In genomic region chr1:52131787-52132377, GRCm38 (mm10) we compare ENCODE assay signal across 24 mouse cellular contexts. TPM values are rescaled to one million over a fixed set of nuclear protein-coding genes. Genes with fewer than 3 reads are reported as not detected.
A peak's percentile ranks its signal among the peaks of the same experiment; 100 is the strongest.
DNase-seq lines count a peak whose midpoint lies in the region; ATAC-seq and TF ChIP-seq lines count a peak whose summit lies in the region.
"Had no signal": no experiment of that assay in that cellular context is flagged by ENCODE, and none has a peak within 500 bp of the region (broad histone marks: within the 10 kb centered on the region; RNA-seq: fewer than 3 reads in every experiment).

No protein-coding gene starts in this region.

- 78% methylated on average over 11 of the region's 11 CpGs for WGBS in forebrain, postnatal 0 days
- WGBS in forebrain, embryonic 15.5 days = 83% methylated on average over 11 of the region's 11 CpGs
- WGBS in kidney, postnatal 0 days = 79% methylated on average over 11 of the region's 11 CpGs
- 85% methylated on average over 11 of the region's 11 CpGs for WGBS in midbrain, embryonic 11.5 days
- 86% methylated on average over 11 of the region's 11 CpGs for WGBS in midbrain, embryonic 15.5 days
- 76% methylated on average over 11 of the region's 11 CpGs for WGBS in stomach, postnatal 0 days

- H3K9me3 ChIP-seq in forebrain, postnatal 0 days (ENCODE audit: low read length) = no peaks in the 10 kb centered on the region
- no peaks in the 10 kb centered on the region for H3K9me3 ChIP-seq in forebrain, embryonic 15.5 days
- H3K9me3 ChIP-seq in kidney, postnatal 0 days (replicated peaks; ENCODE audit: low read length) = no peaks in the 10 kb centered on the region
- no peaks in the 10 kb centered on the region for H3K9me3 ChIP-seq in midbrain, embryonic 11.5 days (ENCODE audit: control insufficient read depth, low read length)
- H3K9me3 ChIP-seq in midbrain, embryonic 15.5 days = no peaks in the 10 kb centered on the region
- no peaks in the 10 kb centered on the region for H3K9me3 ChIP-seq in stomach, postnatal 0 days (ENCODE audit: control insufficient read depth, low read length)
- H3K9me3 ChIP-seq: forebrain, embryonic 13.5 days; G1E; hindbrain, embryonic 15.5 days; intestine, embryonic 15.5 days; kidney, embryonic 15.5 days; limb, embryonic 10.5 days; megakaryocyte, embryonic 14.5 days; neural tube, embryonic 15.5 days had no signal

- no peak for ATAC-seq in forebrain, postnatal 0 days
- ATAC-seq in forebrain, embryonic 15.5 days (replicated peaks) = no peak
- ATAC-seq in kidney, postnatal 0 days (replicated peaks; ENCODE audit: low FRiP score, low read depth) = no peak
- no peak for ATAC-seq in midbrain, embryonic 11.5 days (ENCODE audit: low FRiP score)
- no peak for ATAC-seq in midbrain, embryonic 15.5 days (replicated peaks)
- no peak for ATAC-seq in stomach, postnatal 0 days (ENCODE audit: low FRiP score, low TSS enrichment)
- ATAC-seq: CD4-positive, CD25-positive, alpha-beta regulatory T cell, adult 4 months; forebrain, embryonic 13.5 days; intestine, embryonic 15.5 days; midbrain, embryonic 16.5 days had no signal

- no peaks in the 10 kb centered on the region for H3K4me1 ChIP-seq in forebrain, postnatal 0 days (ENCODE audit: insufficient read depth)
- H3K4me1 ChIP-seq in forebrain, embryonic 15.5 days = no peaks in the 10 kb centered on the region
- no peaks in the 10 kb centered on the region for H3K4me1 ChIP-seq in kidney, postnatal 0 days (replicated peaks; ENCODE audit: insufficient read depth, low read length)
- H3K4me1 ChIP-seq in midbrain, embryonic 11.5 days (ENCODE audit: control insufficient read depth, insufficient read depth, low read length) = no peaks in the 10 kb centered on the region
- H3K4me1 ChIP-seq in midbrain, embryonic 15.5 days = no peaks in the 10 kb centered on the region
- no peaks in the 10 kb centered on the region for H3K4me1 ChIP-seq in stomach, postnatal 0 days (replicated peaks; ENCODE audit: control insufficient read depth, insufficient read depth)
- H3K4me1 ChIP-seq: hindbrain, embryonic 15.5 days; intestine, embryonic 15.5 days; kidney, embryonic 15.5 days; neural tube, embryonic 15.5 days had no signal

- no peak overlapping the region for H3K4me2 ChIP-seq in forebrain, postnatal 0 days (ENCODE audit: low read depth)
- H3K4me2 ChIP-seq in forebrain, embryonic 15.5 days (replicated peaks) = no peak overlapping the region
- H3K4me2 ChIP-seq in kidney, postnatal 0 days (ENCODE audit: low read length) = no peak overlapping the region
- H3K4me2 ChIP-seq in midbrain, embryonic 11.5 days = no peak overlapping the region
- H3K4me2 ChIP-seq in midbrain, embryonic 15.5 days = no peak overlapping the region
- no peak overlapping the region for H3K4me2 ChIP-seq in stomach, postnatal 0 days (replicated peaks; ENCODE audit: low read depth)
- H3K4me2 ChIP-seq: forebrain, embryonic 13.5 days; hindbrain, embryonic 15.5 days; intestine, embryonic 15.5 days; kidney, embryonic 15.5 days; neural tube, embryonic 15.5 days had no signal

- no peak for DNase-seq in forebrain, postnatal 0 days
- no peak for DNase-seq in kidney, postnatal 0 days (ENCODE audit: low spot score)
- no peak for DNase-seq in kidney, adult 8-10 months
- DNase-seq in midbrain, embryonic 11.5 days (ENCODE audit: low spot score, missing footprints) = peak; percentile 49
- DNase-seq in stomach, postnatal 0 days (ENCODE audit: low spot score) = no peak
- DNase-seq: adrenal gland, adult 2 months; cerebellum, adult 18-20 months; gastrocnemius, postnatal 36 days; heart, postnatal 4 days; kidney, postnatal 4 days; layer of hippocampus, adult 9-11 months; lung, postnatal 36 days had no signal

- no peak overlapping the region for H3K27ac ChIP-seq in forebrain, postnatal 0 days (ENCODE audit: low read depth, low read length)
- no peak overlapping the region for H3K27ac ChIP-seq in forebrain, embryonic 15.5 days (replicated peaks)
- H3K27ac ChIP-seq in kidney, postnatal 0 days = no peak overlapping the region
- H3K27ac ChIP-seq in midbrain, embryonic 11.5 days (ENCODE audit: low read depth, low read length) = no peak overlapping the region
- H3K27ac ChIP-seq in midbrain, embryonic 15.5 days = no peak overlapping the region
- no peak overlapping the region for H3K27ac ChIP-seq in stomach, postnatal 0 days (replicated peaks)
- H3K27ac ChIP-seq: forebrain, embryonic 13.5 days; hindbrain, embryonic 15.5 days; intestine, embryonic 15.5 days; kidney, embryonic 15.5 days; limb, embryonic 10.5 days; neural tube, embryonic 15.5 days had no signal

- H3K36me3 ChIP-seq in forebrain, postnatal 0 days (ENCODE audit: insufficient read depth) = peaks cover 5% of the 10 kb centered on the region; the same call in 1 of the 2 replicates
- no peaks in the 10 kb centered on the region for H3K36me3 ChIP-seq in forebrain, embryonic 15.5 days
- peaks cover 36% of the 10 kb centered on the region for H3K36me3 ChIP-seq in kidney, postnatal 0 days (ENCODE audit: insufficient read depth, low read length)
- no peaks in the 10 kb centered on the region for H3K36me3 ChIP-seq in midbrain, embryonic 11.5 days (ENCODE audit: control insufficient read depth, insufficient read depth, low read length)
- no peaks in the 10 kb centered on the region for H3K36me3 ChIP-seq in midbrain, embryonic 15.5 days (replicated peaks)
- peaks cover 15% of the 10 kb centered on the region; the same call in 1 of the 2 replicates for H3K36me3 ChIP-seq in stomach, postnatal 0 days (ENCODE audit: control insufficient read depth, insufficient read depth, low read length)
- H3K36me3 ChIP-seq: hindbrain, embryonic 15.5 days; neural tube, embryonic 15.5 days had no signal

- TF ChIP-seq EP300 in stomach, postnatal 0 days (optimal IDR thresholded peaks at IDR 0.05) = no peak

- no peak overlapping the region for H3K4me3 ChIP-seq in forebrain, postnatal 0 days (ENCODE audit: low read depth, low read length)
- no peak overlapping the region for H3K4me3 ChIP-seq in forebrain, embryonic 15.5 days
- H3K4me3 ChIP-seq in kidney, postnatal 0 days (replicated peaks; ENCODE audit: low read depth, low read length) = no peak overlapping the region
- H3K4me3 ChIP-seq in midbrain, embryonic 11.5 days (ENCODE audit: low read depth, low read length) = no peak overlapping the region
- H3K4me3 ChIP-seq in midbrain, embryonic 15.5 days = no peak overlapping the region
- no peak overlapping the region for H3K4me3 ChIP-seq in stomach, postnatal 0 days (ENCODE audit: low read depth, low read length)
- H3K4me3 ChIP-seq: forebrain, embryonic 13.5 days; hindbrain, embryonic 15.5 days; intestine, embryonic 15.5 days; kidney, embryonic 15.5 days; limb, embryonic 10.5 days; megakaryocyte, embryonic 14.5 days; neural tube, embryonic 15.5 days had no signal

- H3K9ac ChIP-seq in forebrain, postnatal 0 days = no peak overlapping the region
- no peak overlapping the region for H3K9ac ChIP-seq in forebrain, embryonic 15.5 days (replicated peaks)
- H3K9ac ChIP-seq in kidney, postnatal 0 days (ENCODE audit: low read depth, low read length) = no peak overlapping the region
- H3K9ac ChIP-seq in midbrain, embryonic 11.5 days (ENCODE audit: low read length) = no peak overlapping the region
- no peak overlapping the region for H3K9ac ChIP-seq in midbrain, embryonic 15.5 days
- H3K9ac ChIP-seq in stomach, postnatal 0 days (ENCODE audit: low read length) = no peak overlapping the region
- H3K9ac ChIP-seq: forebrain, embryonic 13.5 days; hindbrain, embryonic 15.5 days; intestine, embryonic 15.5 days; kidney, embryonic 15.5 days; neural tube, embryonic 15.5 days had no signal

- 0 out of 2 replicates have a peak, but pooled peaks have one; percentile 13 for TF ChIP-seq CTCF in forebrain, postnatal 0 days (IDR thresholded peaks at IDR 0.05; ENCODE audit: low read depth)
- TF ChIP-seq CTCF in kidney, postnatal 0 days (IDR thresholded peaks at IDR 0.05; ENCODE audit: low read depth) = peak; percentile 33; the same call in 1 of the 2 replicates
- peak; percentile 33 for TF ChIP-seq CTCF in stomach, postnatal 0 days (IDR thresholded peaks at IDR 0.05; ENCODE audit: low read depth)

- no peaks in the 10 kb centered on the region for H3K27me3 ChIP-seq in forebrain, postnatal 0 days (ENCODE audit: insufficient read depth, low read length)
- H3K27me3 ChIP-seq in forebrain, embryonic 15.5 days = no peaks in the 10 kb centered on the region
- no peaks in the 10 kb centered on the region for H3K27me3 ChIP-seq in kidney, postnatal 0 days (ENCODE audit: insufficient read depth, low read length)
- H3K27me3 ChIP-seq in midbrain, embryonic 11.5 days (ENCODE audit: control insufficient read depth, insufficient read depth, low read length) = no peaks in the 10 kb centered on the region
- no peaks in the 10 kb centered on the region for H3K27me3 ChIP-seq in midbrain, embryonic 15.5 days (replicated peaks)
- no peaks in the 10 kb centered on the region for H3K27me3 ChIP-seq in stomach, postnatal 0 days (ENCODE audit: control insufficient read depth, insufficient read depth, low read length)
- H3K27me3 ChIP-seq: forebrain, embryonic 13.5 days; hindbrain, embryonic 15.5 days; intestine, embryonic 15.5 days; kidney, embryonic 15.5 days; megakaryocyte, embryonic 14.5 days; neural tube, embryonic 15.5 days had no signal

RNA-seq across cellular contexts. Expression of gene Stat1, which starts 12.6 kb away (rescaled TPM):
- 10.9 and 22.3 TPM in 2 replicates for total RNA-seq in forebrain, postnatal 0 days (2014; rRNA removed)
- polyA plus RNA-seq in forebrain, postnatal 0 days (2015; fragmentation: Nextera tagmentation; extraction: Ambion mirVana) = 9.3 and 12.2 TPM in 2 replicates
- 10.0 and 11.4 TPM in 2 replicates for polyA plus RNA-seq in forebrain, embryonic 15.5 days (2015; fragmentation: Nextera tagmentation; extraction: Ambion mirVana)
- 32.4 and 36.9 TPM in 2 replicates for polyA plus RNA-seq in kidney, postnatal 0 days (2015; fragmentation: Nextera tagmentation; extraction: Ambion mirVana)
- polyA plus RNA-seq in midbrain, embryonic 11.5 days (2014; fragmentation: Nextera tagmentation; extraction: Ambion mirVana) = 15.0 and 16.3 TPM in 2 replicates
- 13.5 and 22.5 TPM in 2 replicates for polyA plus RNA-seq in midbrain, embryonic 15.5 days (2015; fragmentation: Nextera tagmentation; extraction: Ambion mirVana)
- polyA plus RNA-seq in stomach, postnatal 0 days (2015; fragmentation: Nextera tagmentation; extraction: Ambion mirVana) = 22.2 and 24.0 TPM in 2 replicates
